Mouse (Mus musculus) midbrain, postnatal 0 days (tissue): ENCODE measurements around the gene Cux2. TPM values are rescaled to one million over a fixed set of nuclear protein-coding genes. Genes with fewer than 3 reads are reported as not detected.

Experiments
- ATAC-seq: fragments of 200-750 bp; cut with Nextera tagmentation; 2 replicates; pipeline ENCODE4 v1.8.0; 2017; ENCODE audit warnings: moderate number of reproducible peaks, mild to moderate bottlenecking, moderate TSS enrichment, moderate library complexity; ENCODE audit not compliant: low FRiP score
- DNase-seq: peaks from one replicate; pipeline ENCODE4 v3.0.0-alpha.2; 2015; ENCODE audit warnings: low spot score
- H3K27ac ChIP-seq: fragments of 300-500 bp; sonication (generic); 2 replicates; pipeline ENCODE4 v1.5.1; 2014; ENCODE audit warnings: low read depth, mild to moderate bottlenecking, low read length, mixed read lengths
- H3K27me3 ChIP-seq: fragments of 300-500 bp; sonication (generic); 2 replicates; pipeline ENCODE4 v1.6.1; 2014; ENCODE audit warnings: low read length, control low read depth, mixed read lengths; ENCODE audit not compliant: insufficient read depth
- H3K36me3 ChIP-seq: fragments of 300-500 bp; sonication (generic); 2 replicates; pipeline ENCODE4 v1.6.1; 2014; ENCODE audit warnings: low read length, control low read depth, mixed read lengths; ENCODE audit not compliant: insufficient read depth
- H3K4me1 ChIP-seq: fragments of 300-500 bp; sonication (generic); 2 replicates; pipeline ENCODE4 v1.6.1; 2014; ENCODE audit warnings: mild to moderate bottlenecking, control low read depth, antibody characterized with exemption, low read length, mixed read lengths; ENCODE audit not compliant: insufficient read depth
- H3K4me2 ChIP-seq: fragments of 300-500 bp; sonication (generic); 2 replicates; pipeline ENCODE4 v1.6.1; 2014; ENCODE audit warnings: low read depth, mild to moderate bottlenecking, low read length, mixed read lengths; ENCODE audit not compliant: poor library complexity, severe bottlenecking
- H3K4me3 ChIP-seq: fragments of 300-500 bp; sonication (generic); 2 replicates; pipeline ENCODE4 v1.5.1; 2014; ENCODE audit warnings: low read depth, mild to moderate bottlenecking, low read length, moderate library complexity
- H3K9ac ChIP-seq: fragments of 300-500 bp; sonication (generic); replicated peaks from 2 replicates; pipeline ENCODE4 v1.6.1; 2014; ENCODE audit warnings: mild to moderate bottlenecking, low read length, moderate library complexity, mixed read lengths; ENCODE audit not compliant: poor library complexity, severe bottlenecking
- H3K9me3 ChIP-seq: fragments of 300-500 bp; sonication (generic); 2 replicates; pipeline ENCODE4 v1.6.1; 2016; ENCODE audit warnings: low read length, control low read depth
- CTCF ChIP-seq: IDR thresholded peaks from 2 replicates; pipeline ENCODE4 v1.5.1; 2016; ENCODE audit warnings: antibody characterized with exemption, mild to moderate bottlenecking
- WGBS: fragments of 180-500 bp; shearing (Covaris S2); extraction: QIAGEN DNeasy Blood & Tissue Kit; methylation state at CpG from one replicate; pipeline ENCODE4 v1.1.7; 2014; 5-methylcytosine and 5-hydroxymethylcytosine counted together
- polyA plus RNA-seq: library from polyadenylated mRNA; unstranded; fragments of >200 nt; fragmentation: Nextera tagmentation; extraction: Ambion mirVana; gene quantifications from 2 replicates; pipeline ENCODE4 v1.2.1, GENCODE M21; 2015
- total RNA-seq: library from RNA; depleted of rRNA; stranded (reverse); fragments of >200 nt; gene quantifications from 2 replicates; pipeline ENCODE4 v1.2.3, GENCODE M21; 2014

Cux2 gene
- total and polyA plus RNA-seq, 2 experiments from 2014 or later, result 17.4 to 40.1 TPM

DNA sequence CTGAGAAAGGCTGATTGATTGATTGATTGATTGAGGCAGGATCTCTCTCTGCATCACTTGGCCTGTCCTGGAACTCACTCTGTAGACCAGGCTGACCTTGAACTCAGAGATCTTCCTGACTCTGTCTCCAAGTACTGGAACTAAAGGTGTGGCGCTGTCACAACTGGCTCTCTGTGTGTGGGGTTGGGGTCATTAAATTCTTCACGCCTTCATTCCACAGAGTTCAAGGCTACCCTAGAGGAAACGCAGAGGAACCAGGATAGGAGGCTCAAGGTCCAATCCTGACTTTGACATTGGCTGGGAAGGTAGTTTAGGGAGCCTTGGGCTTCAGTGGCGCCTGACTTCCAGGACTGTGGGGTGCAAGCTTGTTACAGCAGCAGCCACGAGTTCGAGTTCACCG, 159.0 kb downstream of the Cux2 start:
- H3K36me3 ChIP-seq, result peaks cover 5% of the 10 kb centered on the region; the same call in 1 of the 2 replicates
- H3K27ac ChIP-seq, result no peak overlapping the region
- TF ChIP-seq CTCF, result no peak
- no peak overlapping the region for H3K9ac ChIP-seq
- DNase-seq, result no peak
- H3K27me3 ChIP-seq, result no peaks in the 10 kb centered on the region
- no peaks in the 10 kb centered on the region for H3K9me3 ChIP-seq
- no peak overlapping the region for H3K4me2 ChIP-seq
- no peaks in the 10 kb centered on the region for H3K4me1 ChIP-seq
- ATAC-seq, result no peak
- no peak overlapping the region for H3K4me3 ChIP-seq
- 95% methylated on average over 7 of the region's 7 CpGs for WGBS

DNA sequence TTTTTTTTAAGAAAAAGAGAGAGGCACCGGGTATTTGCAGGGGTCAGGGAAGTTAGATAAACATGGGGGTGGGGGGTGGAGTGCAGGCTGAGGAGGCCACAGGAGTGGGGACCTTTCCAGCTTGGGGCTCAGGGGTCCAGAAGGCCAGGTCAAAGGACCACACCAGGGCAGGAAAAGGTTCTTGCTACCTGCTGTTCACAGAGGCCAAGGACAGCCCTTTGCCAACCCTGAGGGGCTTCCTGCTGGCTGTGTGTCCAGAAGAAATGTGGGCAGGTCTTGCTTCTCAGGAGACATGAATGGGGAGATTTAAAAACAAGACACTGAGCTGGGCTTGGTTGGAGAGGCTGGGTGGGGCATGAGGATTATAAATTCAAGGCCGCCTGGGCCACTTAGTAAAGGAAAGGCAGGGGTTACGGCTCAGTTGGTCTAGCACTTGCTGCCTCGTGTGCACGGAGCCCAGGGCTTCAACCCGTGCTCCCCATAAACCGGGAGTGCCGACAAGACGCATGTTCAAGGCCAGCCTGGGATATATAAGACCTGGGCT, 160.0 kb downstream of the Cux2 start:
- no peak overlapping the region for H3K27ac ChIP-seq
- H3K36me3 ChIP-seq, result peaks cover 8% of the 10 kb centered on the region; the same call in 1 of the 2 replicates
- H3K4me3 ChIP-seq, result no peak overlapping the region
- no peak for DNase-seq
- no peak for TF ChIP-seq CTCF
- H3K4me1 ChIP-seq, result no peaks in the 10 kb centered on the region
- H3K9me3 ChIP-seq, result no peaks in the 10 kb centered on the region
- no peak overlapping the region for H3K4me2 ChIP-seq
- H3K9ac ChIP-seq, result no peak overlapping the region
- no peak for ATAC-seq
- H3K27me3 ChIP-seq, result no peaks in the 10 kb centered on the region
- 36% methylated on average over 9 of the region's 9 CpGs for WGBS

DNA sequence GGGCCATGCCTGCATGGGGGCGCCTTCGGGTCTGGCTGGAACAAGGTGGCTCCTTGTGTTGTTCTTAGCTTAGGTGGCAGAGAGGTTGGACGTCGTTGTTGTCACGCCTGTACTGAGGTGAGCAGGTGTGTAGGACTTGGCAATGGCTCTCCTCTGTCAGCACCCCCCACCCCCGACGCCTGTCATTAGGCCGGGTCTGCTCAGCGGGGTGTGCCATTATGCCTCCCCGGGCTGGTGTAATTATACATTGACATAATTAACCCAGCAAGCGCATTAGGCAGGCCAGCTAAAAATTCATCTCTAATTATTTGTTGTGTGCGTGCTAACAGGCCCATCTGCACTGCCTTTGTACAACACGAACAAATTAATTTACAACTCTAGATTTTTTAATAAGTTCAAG, 160.5 kb downstream of the Cux2 start:
- H3K36me3 ChIP-seq, result peaks cover 8% of the 10 kb centered on the region; the same call in 1 of the 2 replicates
- peak; percentile 55 for DNase-seq
- no peak for ATAC-seq
- TF ChIP-seq CTCF, result no peak
- no peak overlapping the region for H3K9ac ChIP-seq
- 39% methylated on average over 13 of the region's 13 CpGs for WGBS
- no peaks in the 10 kb centered on the region for H3K4me1 ChIP-seq
- H3K4me2 ChIP-seq, result no peak overlapping the region
- H3K9me3 ChIP-seq, result no peaks in the 10 kb centered on the region
- no peak overlapping the region for H3K4me3 ChIP-seq
- H3K27me3 ChIP-seq, result no peaks in the 10 kb centered on the region
- no peak overlapping the region for H3K27ac ChIP-seq

DNA sequence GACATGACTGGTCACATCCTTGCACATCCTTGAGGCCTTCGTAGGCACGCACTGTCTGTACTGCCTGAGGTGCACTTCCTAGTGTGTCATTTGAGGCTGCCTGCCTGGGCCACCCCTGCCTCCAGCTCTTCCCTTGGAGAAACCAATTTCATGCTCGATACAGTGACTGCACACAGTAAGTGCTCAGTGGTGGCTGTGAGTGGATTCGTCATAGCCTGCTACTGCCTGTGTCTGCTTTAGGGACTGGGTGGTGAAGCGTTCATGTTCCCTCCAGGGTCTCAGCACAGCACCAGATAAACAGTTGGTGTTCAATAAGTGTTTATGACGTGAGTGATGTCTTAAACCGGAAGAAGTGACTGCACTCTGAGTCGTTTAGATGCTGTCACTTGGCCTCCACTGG, 166.5 kb downstream of the Cux2 start:
- DNase-seq (no peak), ATAC-seq (no peak)
- H3K4me1 ChIP-seq, result no peaks in the 10 kb centered on the region
- 71% methylated on average over 8 of the region's 8 CpGs for WGBS
- no peak overlapping the region for H3K4me2 ChIP-seq
- H3K27ac ChIP-seq, result no peak overlapping the region
- no peaks in the 10 kb centered on the region for H3K9me3 ChIP-seq
- H3K36me3 ChIP-seq, result peaks cover 11% of the 10 kb centered on the region
- no peak for TF ChIP-seq CTCF
- H3K4me3 ChIP-seq, result no peak overlapping the region
- no peak overlapping the region for H3K9ac ChIP-seq
- no peaks in the 10 kb centered on the region for H3K27me3 ChIP-seq

DNA sequence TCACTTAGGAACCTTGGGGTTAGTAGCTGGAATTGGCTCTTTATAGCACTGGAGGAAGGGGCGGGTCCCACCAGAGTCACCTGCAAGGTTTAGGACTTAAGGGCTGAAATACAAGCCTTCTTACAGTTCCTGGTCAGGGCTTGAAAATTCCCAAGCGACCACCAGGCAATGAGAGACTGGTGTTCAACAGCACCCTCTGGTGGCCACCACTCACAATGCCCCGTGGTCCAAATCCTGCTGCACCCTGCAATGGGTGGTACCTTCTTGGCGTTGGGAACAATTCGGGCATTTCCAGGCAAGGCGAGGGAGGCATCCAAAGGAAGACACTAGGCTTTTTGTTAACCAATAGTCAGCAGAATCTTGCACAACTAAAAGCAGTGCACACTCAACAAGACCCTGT, 170.7 kb downstream of the Cux2 start:
- peak; percentile 68 for TF ChIP-seq CTCF
- Histone ChIP-seq H3K36me3 (peaks cover 19% of the 10 kb centered on the region), H3K9me3 (no peaks in the 10 kb centered on the region), H3K27ac (no peak overlapping the region), H3K4me2 (no peak overlapping the region), H3K4me1 (no peaks in the 10 kb centered on the region), H3K27me3 (no peaks in the 10 kb centered on the region), H3K9ac (no peak overlapping the region), H3K4me3 (no peak overlapping the region)
- WGBS, result 69% methylated on average over 6 of the region's 6 CpGs
- DNase-seq (no peak), ATAC-seq (no peak)

DNA sequence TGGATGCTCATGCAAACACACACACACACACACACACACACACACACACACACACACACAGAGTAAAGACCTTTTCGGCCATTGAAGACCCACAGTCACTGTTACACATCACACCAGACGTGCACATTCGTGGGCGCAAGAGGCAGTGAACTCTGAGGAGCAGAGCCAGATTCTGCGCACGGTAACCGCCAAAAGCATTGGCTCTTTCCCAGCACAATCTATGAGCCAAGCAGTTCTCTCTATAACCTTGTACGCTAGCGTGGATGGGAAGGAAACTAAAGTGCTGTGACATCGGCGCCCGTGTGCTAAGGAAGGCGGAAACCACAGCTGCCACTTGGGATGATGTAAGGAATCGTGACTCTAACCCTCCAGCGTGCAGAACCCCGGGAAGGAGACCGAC, 171.2 kb downstream of the Cux2 start:
- ATAC-seq, result no peak
- DNase-seq, result peak; percentile 40

More for the DNA sequence above, 171.2 kb downstream of the Cux2 start:
- Histone ChIP-seq H3K4me2 (no peak overlapping the region), H3K4me1 (no peaks in the 10 kb centered on the region), H3K9me3 (no peaks in the 10 kb centered on the region), H3K4me3 (no peak overlapping the region), H3K27ac (no peak overlapping the region), H3K36me3 (peaks cover 22% of the 10 kb centered on the region), H3K27me3 (no peaks in the 10 kb centered on the region), H3K9ac (no peak overlapping the region)
- 85% methylated on average over 17 of the region's 17 CpGs for WGBS
- no peak for TF ChIP-seq CTCF
